Mouse (Mus musculus): ENCODE measurements around the gene Dbndd2. TPM values are rescaled to one million over a fixed set of nuclear protein-coding genes. Genes with fewer than 3 reads are reported as not detected.

The Dbndd2 gene
- total RNA-seq, 2 experiments from 2014 or later: 13.0 to 17.7 TPM

DNA sequence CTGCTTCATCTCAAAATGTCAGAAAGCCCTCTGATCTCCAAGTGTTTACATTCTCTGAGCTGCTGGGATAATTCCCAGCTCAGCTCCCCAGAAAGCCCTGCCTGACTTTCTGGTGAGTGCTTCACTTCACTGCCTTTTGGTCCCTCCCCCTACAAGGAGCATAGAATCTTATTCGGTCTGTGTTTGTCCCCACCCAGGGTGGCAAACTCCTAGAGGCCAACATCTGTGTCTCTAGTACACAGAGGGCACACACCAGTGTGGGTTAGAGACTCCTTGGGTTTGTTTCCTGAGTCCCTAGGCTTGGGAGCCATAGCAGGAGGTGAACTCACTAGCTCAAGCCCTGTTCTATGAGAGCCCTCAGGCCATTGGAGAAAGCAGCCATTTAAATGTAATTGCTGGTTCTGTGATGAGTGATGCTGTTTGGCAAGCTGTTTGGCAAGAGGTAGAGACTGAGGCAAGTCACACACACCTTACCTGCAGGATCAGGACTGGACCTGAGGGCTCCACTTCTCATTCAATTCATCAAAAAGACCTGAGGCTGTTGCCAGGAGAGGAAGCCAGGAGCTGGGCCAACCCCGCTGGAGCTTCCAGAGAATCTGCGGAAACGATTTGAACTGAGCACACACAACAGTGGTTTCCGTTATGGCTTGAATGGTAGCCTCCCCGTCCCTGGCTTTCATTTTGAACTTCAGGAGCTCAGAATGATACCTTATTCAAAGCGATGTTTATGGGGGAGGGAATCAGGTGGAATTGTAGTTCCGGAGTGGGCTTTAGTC lies 54.9 kb downstream of the Dbndd2 start:
- DNase-seq: peak; percentile 25

GRCm38 (mm10) chr2:164542132-164542531 lies 56.2 kb downstream of the Dbndd2 start:
- DNase-seq: no peak

GRCm38 (mm10) chr2:164542598-164542997 lies 56.7 kb downstream of the Dbndd2 start:
- no peak for DNase-seq

Other genes with a start within 250 kb of the Dbndd2 start
- gene Svs2, start 247.6 kb upstream of the Dbndd2 start, total RNA-seq (2021): not detected
- gene Svs3b, start 229.5 kb upstream of the Dbndd2 start, total RNA-seq (2021): not detected
- gene Svs4, start 207.6 kb upstream of the Dbndd2 start, total RNA-seq (2021): not detected
- gene Svs3a, start 196.8 kb upstream of the Dbndd2 start, total RNA-seq (2021): not detected
- not detected for gene Svs6, start 169.4 kb upstream of the Dbndd2 start, total RNA-seq (2021)
- not detected for gene Svs5, start 153.4 kb upstream of the Dbndd2 start, total RNA-seq (2021)
- gene Slpi, start 97.0 kb upstream of the Dbndd2 start, total RNA-seq (2021): 1 to 10 TPM in 1 of 2 experiments, not detected in 1; 1.4 TPM
- gene Rbpjl, start 83.0 kb upstream of the Dbndd2 start, total RNA-seq (2021): under 1 TPM; 0.05 to 0.07 TPM
- 1 to 10 TPM; 5.8 to 7.8 TPM for gene Matn4, start 80.9 kb upstream of the Dbndd2 start, total RNA-seq (2021)
- 10 to 100 TPM; 52.5 TPM for gene Sdc4, start 42.2 kb upstream of the Dbndd2 start, total RNA-seq (2021)
- 10 to 100 TPM; 16.8 to 18.4 TPM for gene Sys1, start 29.1 kb upstream of the Dbndd2 start, total RNA-seq (2021)
- gene Gm20458, start 25.1 kb upstream of the Dbndd2 start, total RNA-seq (2021): 1 to 10 TPM in 1 of 2 experiments, not detected in 1; 3.3 TPM
- gene Trp53tg5, start 12.4 kb upstream of the Dbndd2 start, total RNA-seq (2021): not detected
- gene Pigt, start 11.4 kb downstream of the Dbndd2 start, total RNA-seq (2021): 10 to 100 TPM; 44.3 to 51.3 TPM
- gene Wfdc2, start 76.3 kb downstream of the Dbndd2 start, total RNA-seq (2021): not detected
- gene Spint3, start 87.4 kb downstream of the Dbndd2 start, total RNA-seq (2021): not detected
- not detected for gene Wfdc6a, start 99.3 kb downstream of the Dbndd2 start, total RNA-seq (2021)
- not detected for gene Eppin, start 107.5 kb downstream of the Dbndd2 start, total RNA-seq (2021)
- not detected for gene Wfdc6b, start 127.4 kb downstream of the Dbndd2 start, total RNA-seq (2021)
- gene Wfdc8, start 127.5 kb downstream of the Dbndd2 start, total RNA-seq (2021): not detected
- not detected for gene Wfdc16, start 152.7 kb downstream of the Dbndd2 start, total RNA-seq (2021)
- gene Wfdc10, start 169.9 kb downstream of the Dbndd2 start, total RNA-seq (2021): not detected
- gene Wfdc9, start 170.5 kb downstream of the Dbndd2 start, total RNA-seq (2021): not detected
- gene Wfdc11, start 188.0 kb downstream of the Dbndd2 start, total RNA-seq (2021): not detected
- not detected for gene Wfdc13, start 199.0 kb downstream of the Dbndd2 start, total RNA-seq (2021)
- gene Spint4, start 212.4 kb downstream of the Dbndd2 start, total RNA-seq (2021): not detected
- not detected for gene Spint5, start 229.2 kb downstream of the Dbndd2 start, total RNA-seq (2021)